Mouse (Mus musculus): Measurements from ENCODE around the gene Pacsin2.

GRCm38 (mm10) chr15:83368261-83368660, 96.1 kb downstream of the Pacsin2 start:
- TF ChIP-seq CTCF (IDR thresholded peaks at IDR 0.05; ENCODE audit: borderline replicate concordance, control insufficient read depth, extremely low read depth, insufficient read depth, low read length, poor library complexity) (no peak), POLR2A (IDR thresholded peaks at IDR 0.05; ENCODE audit: control insufficient read depth, extremely low read depth, insufficient read depth, low read length, poor library complexity) (no peak)

Measured in thymus, adult 2 months (tissue).